Mouse (Mus musculus) embryonic facial prominence, embryonic 15.5 days (tissue): ENCODE measurements around the gene Prune2. TPM values are rescaled to one million over a fixed set of nuclear protein-coding genes. Genes with fewer than 3 reads are reported as not detected.
"Not testable (repeated sequence)": the region's sequence is repeated elsewhere in the genome, so short reads cannot be mapped to it uniquely, and the experiment has no call there.

ENCODE experiments used
- ATAC-seq: fragments of 200-750 bp; cut with Nextera tagmentation; 2 replicates; pipeline ENCODE4 v1.8.0; 2017; ENCODE audit warnings: low read depth, moderate TSS enrichment; ENCODE audit not compliant: insufficient number of reproducible peaks, low FRiP score, low TSS enrichment
- H3K27ac ChIP-seq: fragments of 300-500 bp; sonication (generic); replicated peaks from 2 replicates; pipeline ENCODE4 v1.5.1; 2015; ENCODE audit warnings: mild to moderate bottlenecking, inconsistent platforms
- H3K27me3 ChIP-seq: fragments of 300-500 bp; sonication (generic); 2 replicates; pipeline ENCODE4 v1.6.1; 2015; ENCODE audit warnings: inconsistent platforms
- H3K36me3 ChIP-seq: fragments of 300-500 bp; sonication (generic); 2 replicates; pipeline ENCODE4 v1.6.1; 2015; ENCODE audit warnings: mild to moderate bottlenecking, inconsistent platforms
- H3K4me1 ChIP-seq: fragments of 300-500 bp; sonication (generic); 2 replicates; pipeline ENCODE4 v1.6.1; 2015; ENCODE audit warnings: inconsistent platforms
- H3K4me2 ChIP-seq: fragments of 300-500 bp; sonication (generic); replicated peaks from 2 replicates; pipeline ENCODE4 v1.6.1; 2015; ENCODE audit warnings: mild to moderate bottlenecking, inconsistent platforms
- H3K4me3 ChIP-seq: fragments of 300-500 bp; sonication (generic); replicated peaks from 2 replicates; pipeline ENCODE4 v1.5.1; 2015; ENCODE audit warnings: mild to moderate bottlenecking, inconsistent platforms
- H3K9ac ChIP-seq: fragments of 300-500 bp; sonication (generic); 2 replicates; pipeline ENCODE4 v1.6.1; 2015; ENCODE audit warnings: inconsistent platforms
- H3K9me3 ChIP-seq: fragments of 300-500 bp; sonication (generic); replicated peaks from 2 replicates; pipeline ENCODE4 v1.6.1; 2016; ENCODE audit warnings: inconsistent platforms
- WGBS: fragments of 180-500 bp; shearing (Covaris S2); methylation state at CpG from one replicate; pipeline ENCODE4 v1.1.7; 2015; 5-methylcytosine and 5-hydroxymethylcytosine counted together
- polyA plus RNA-seq: library from polyadenylated mRNA; unstranded; fragments of >200 nt; fragmentation: Nextera tagmentation; extraction: Ambion mirVana; gene quantifications from 2 replicates; pipeline ENCODE4 v1.2.1, GENCODE M21; 2015

Prune2 gene
- polyA plus RNA-seq, 1 experiment from 2014 or later = 4.0 TPM

DNA sequence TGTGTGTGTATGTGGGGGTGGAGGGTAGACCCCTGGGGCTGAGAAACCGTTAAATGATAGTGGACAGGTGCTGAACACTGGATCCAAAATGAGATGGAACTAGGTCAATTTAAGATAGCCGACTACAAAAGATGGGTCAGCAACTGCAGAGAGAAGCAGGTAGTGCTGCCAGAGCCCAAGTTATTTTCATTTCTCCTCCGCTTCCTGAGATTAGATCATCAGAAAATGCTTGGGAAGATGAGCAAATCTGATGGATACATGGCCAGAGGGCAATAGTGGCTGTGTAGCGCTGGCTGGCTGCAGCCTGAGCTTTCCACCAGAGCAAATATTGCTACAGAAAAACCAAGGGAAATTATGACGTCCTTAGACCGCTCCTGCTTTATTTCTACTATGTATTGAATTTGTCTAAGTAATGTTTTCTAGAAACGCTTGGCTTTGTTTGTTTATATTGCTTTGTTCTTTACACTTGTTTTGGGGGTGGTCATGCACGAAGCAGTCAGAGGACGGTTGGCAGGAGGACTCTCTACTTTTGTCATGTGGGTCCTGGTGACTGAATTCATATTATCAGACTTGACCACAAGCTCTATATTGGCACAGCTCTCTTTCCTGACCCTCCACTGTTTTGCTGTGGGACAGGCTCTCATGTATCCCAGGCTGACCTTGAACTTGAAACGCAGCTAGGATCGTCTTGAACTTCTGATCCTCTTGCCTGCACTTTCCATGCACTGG, 198.2 kb downstream of the Prune2 start:
- no peak overlapping the region for H3K4me2 ChIP-seq
- ATAC-seq = no peak
- no peak overlapping the region for H3K9ac ChIP-seq
- no peaks in the 10 kb centered on the region for H3K9me3 ChIP-seq
- WGBS = 80% methylated on average over 11 of the region's 11 CpGs
- H3K27ac ChIP-seq = no peak overlapping the region
- no peaks in the 10 kb centered on the region for H3K27me3 ChIP-seq
- H3K4me3 ChIP-seq = no peak overlapping the region
- H3K36me3 ChIP-seq = no peaks in the 10 kb centered on the region
- H3K4me1 ChIP-seq = no peaks in the 10 kb centered on the region

DNA sequence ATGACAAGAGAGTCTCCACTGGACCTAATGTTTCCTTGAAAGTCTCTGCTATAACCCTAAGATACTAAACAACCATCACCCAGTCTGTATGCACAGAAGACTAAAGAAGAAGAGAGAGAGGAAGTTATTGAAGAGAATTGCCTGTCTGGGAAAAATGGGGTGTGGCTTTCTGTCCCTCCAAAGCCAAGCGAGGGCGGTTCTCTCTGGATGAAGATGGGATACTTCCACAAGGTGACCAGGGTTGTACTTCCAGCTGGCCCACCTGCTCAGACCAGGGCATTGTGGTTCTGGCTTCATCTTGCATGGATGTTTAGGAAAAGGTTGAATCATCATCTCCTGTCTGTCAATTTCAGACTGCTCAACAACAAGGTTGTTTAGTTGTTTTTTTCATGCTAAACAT, 199.3 kb downstream of the Prune2 start:
- H3K9ac ChIP-seq = no peak overlapping the region
- 89% methylated on average over 2 of the region's 2 CpGs for WGBS

DNA sequence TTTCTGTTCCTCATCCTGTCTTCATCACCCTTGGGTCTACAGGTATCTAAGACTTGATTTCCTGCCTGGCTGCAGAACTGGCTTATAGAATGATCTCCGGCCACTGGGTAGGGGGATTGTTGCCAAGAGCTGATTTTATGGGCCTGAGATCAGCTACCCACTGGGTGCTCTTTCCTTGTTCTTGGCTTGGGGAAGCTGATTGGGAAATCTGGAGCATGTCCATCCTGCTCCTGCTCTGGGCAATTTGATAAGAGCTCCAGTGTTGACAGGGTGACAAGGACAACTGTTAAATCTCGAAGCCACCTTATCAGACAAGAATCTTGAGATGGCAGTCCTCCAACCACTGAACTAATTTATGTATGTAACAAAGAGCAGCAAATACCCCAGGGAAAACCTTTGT, 203.8 kb downstream of the Prune2 start:
- Histone ChIP-seq H3K9ac (no peak overlapping the region), H3K4me2 (no peak overlapping the region), H3K36me3 (no peaks in the 10 kb centered on the region), H3K27me3 (no peaks in the 10 kb centered on the region), H3K9me3 (no peaks in the 10 kb centered on the region), H3K4me3 (no peak overlapping the region), H3K27ac (no peak overlapping the region), H3K4me1 (peaks cover 6% of the 10 kb centered on the region; the same call in 1 of the 2 replicates)
- whole genome bisulfite sequencing = 60% methylated on average over 2 of the region's 2 CpGs
- ATAC-seq = no peak

More for the DNA sequence above, 199.3 kb downstream of the Prune2 start:
- Histone ChIP-seq H3K27me3 (no peaks in the 10 kb centered on the region), H3K4me3 (no peak overlapping the region), H3K4me1 (no peaks in the 10 kb centered on the region), H3K4me2 (no peak overlapping the region), H3K36me3 (no peaks in the 10 kb centered on the region), H3K9me3 (no peaks in the 10 kb centered on the region), H3K27ac (no peak overlapping the region)
- no peak for ATAC-seq

DNA sequence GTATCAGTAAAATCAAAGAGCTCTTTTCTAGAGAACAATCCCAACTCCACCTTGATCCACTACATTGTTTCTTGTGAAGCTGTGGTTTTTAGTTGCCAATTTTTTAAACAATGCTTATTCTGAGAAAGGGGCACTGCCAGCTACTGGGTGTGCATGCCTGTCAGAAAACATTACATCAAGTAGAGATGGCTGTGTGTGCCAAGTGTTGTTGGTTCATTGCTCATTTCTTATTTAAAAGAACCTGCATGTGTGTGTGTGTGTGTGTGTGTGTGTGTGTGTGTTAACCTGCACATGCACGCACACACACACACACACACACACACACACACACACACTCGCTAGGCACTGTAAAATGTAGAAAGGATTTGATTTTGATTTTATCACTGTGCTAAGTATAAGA, 204.3 kb downstream of the Prune2 start:
- H3K9ac ChIP-seq = no peak overlapping the region
- no peaks in the 10 kb centered on the region for H3K36me3 ChIP-seq
- H3K4me3 ChIP-seq = no peak overlapping the region
- no peaks in the 10 kb centered on the region for H3K9me3 ChIP-seq
- no peak overlapping the region for H3K27ac ChIP-seq
- no peak for ATAC-seq
- 81% methylated on average over 2 of the region's 2 CpGs for WGBS
- no peaks in the 10 kb centered on the region for H3K27me3 ChIP-seq
- H3K4me1 ChIP-seq = peaks cover 6% of the 10 kb centered on the region; the same call in 1 of the 2 replicates
- H3K4me2 ChIP-seq = no peak overlapping the region

DNA sequence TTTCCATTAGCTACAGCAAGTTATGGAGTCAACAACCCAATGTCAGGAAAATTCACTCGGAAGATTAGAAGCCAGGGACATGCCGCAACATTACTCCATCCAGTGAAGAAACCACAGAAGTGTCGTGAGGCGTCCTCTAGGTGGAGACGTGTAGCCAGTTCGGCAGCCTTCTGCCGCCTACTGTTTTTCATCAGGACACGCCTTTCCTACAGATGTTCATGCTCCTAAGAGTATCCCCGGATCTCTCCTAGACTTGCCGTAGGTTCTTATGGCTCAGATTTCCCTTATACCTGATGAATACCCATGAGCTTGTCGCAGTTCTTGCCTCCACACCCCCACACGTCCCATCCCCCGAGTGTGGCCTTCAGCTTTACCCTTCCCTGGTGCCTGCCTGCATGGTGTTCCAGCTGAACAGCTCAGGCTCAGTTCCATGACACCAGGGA, 207.6 kb downstream of the Prune2 start:
- ATAC-seq = peak; percentile 81
- peak overlapping the region; percentile 40 for H3K4me2 ChIP-seq
- H3K9ac ChIP-seq = no peak overlapping the region
- no peak overlapping the region; the same call in 1 of the 2 replicates for H3K27ac ChIP-seq
- peaks cover 6% of the 10 kb centered on the region; the same call in 1 of the 2 replicates for H3K4me1 ChIP-seq
- WGBS = 5% methylated on average over 13 of the region's 13 CpGs
- no peaks in the 10 kb centered on the region for H3K9me3 ChIP-seq
- H3K27me3 ChIP-seq = no peaks in the 10 kb centered on the region
- peak overlapping the region; percentile 11; the same call in 1 of the 2 replicates for H3K4me3 ChIP-seq
- no peaks in the 10 kb centered on the region for H3K36me3 ChIP-seq

DNA sequence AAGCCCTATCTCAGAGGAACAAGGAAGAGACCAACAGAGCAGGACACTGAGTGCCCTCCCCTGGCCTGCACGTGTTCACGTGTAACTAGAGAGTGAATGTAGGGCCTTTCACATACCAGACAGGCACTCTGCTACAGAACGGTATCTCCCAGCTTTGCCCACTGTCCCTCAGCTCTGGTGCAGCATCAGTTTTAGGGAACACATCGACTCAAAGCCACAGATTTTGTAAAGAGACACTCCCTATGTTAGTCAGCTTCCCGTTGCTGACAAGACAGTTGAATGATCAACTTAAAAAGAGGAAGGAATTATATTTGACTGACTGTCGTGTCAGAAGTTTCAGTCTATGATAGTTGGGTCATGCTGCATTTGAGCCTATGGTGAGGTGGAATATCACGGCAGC, 210.4 kb downstream of the Prune2 start:
- Histone ChIP-seq H3K27me3 (no peaks in the 10 kb centered on the region), H3K4me2 (no peak overlapping the region), H3K27ac (no peak overlapping the region), H3K9ac (no peak overlapping the region), H3K4me1 (peaks cover 6% of the 10 kb centered on the region; the same call in 1 of the 2 replicates), H3K9me3 (no peaks in the 10 kb centered on the region), H3K4me3 (no peak overlapping the region), H3K36me3 (no peaks in the 10 kb centered on the region)
- no peak for ATAC-seq
- 84% methylated on average over 7 of the region's 7 CpGs for WGBS

DNA sequence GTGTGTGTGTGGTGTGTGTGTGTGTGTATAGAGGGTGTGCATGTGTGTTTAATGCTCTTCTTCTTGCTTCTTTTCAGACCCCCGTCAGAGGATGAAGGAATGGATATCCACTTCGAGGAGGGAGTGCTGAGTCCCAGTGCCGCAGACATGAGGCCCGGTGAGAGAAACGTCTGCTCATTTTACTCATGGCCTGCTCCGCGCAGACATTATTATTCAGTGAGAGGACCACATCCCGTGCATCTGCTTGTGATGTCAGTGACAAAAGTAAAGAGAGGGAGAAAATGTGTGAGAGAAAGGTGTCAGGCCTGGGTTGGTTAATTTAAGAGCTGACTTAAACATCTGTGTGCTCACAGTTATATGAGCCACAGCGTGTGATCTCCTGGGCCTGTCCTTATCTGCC, 212.3 kb downstream of the Prune2 start:
- Histone ChIP-seq H3K9ac (no peak overlapping the region), H3K36me3 (no peaks in the 10 kb centered on the region), H3K4me3 (no peak overlapping the region), H3K9me3 (no peaks in the 10 kb centered on the region), H3K4me1 (peaks cover 6% of the 10 kb centered on the region; the same call in 1 of the 2 replicates), H3K4me2 (no peak overlapping the region), H3K27me3 (no peaks in the 10 kb centered on the region), H3K27ac (no peak overlapping the region)
- 84% methylated on average over 9 of the region's 9 CpGs for WGBS
- no peak for ATAC-seq

DNA sequence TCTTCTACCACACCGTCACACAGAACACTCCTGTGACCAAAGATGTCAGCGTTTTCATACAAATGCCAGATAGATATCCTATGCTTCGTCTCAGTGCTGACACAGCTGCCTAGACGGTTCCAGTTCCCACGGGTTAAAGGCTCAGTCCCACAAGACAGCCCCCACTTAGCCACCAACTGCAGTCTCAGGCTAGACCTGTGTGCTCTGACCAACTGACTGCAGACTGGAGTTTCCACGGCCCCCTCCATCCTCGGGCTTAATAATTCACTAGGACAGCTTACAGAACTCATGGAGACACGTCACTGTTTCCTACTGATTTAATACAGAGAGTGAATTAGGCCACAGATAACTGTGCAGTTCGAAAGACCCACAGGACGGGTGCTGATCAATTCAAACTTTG, 213.8 kb downstream of the Prune2 start:
- no peak overlapping the region for H3K4me2 ChIP-seq
- H3K27ac ChIP-seq = no peak overlapping the region
- H3K27me3 ChIP-seq = no peaks in the 10 kb centered on the region
- no peaks in the 10 kb centered on the region for H3K9me3 ChIP-seq
- no peak overlapping the region for H3K4me3 ChIP-seq
- WGBS = 78% methylated on average over 10 of the region's 10 CpGs
- no peaks in the 10 kb centered on the region for H3K4me1 ChIP-seq
- no peaks in the 10 kb centered on the region for H3K36me3 ChIP-seq
- ATAC-seq = no peak
- H3K9ac ChIP-seq = no peak overlapping the region

DNA sequence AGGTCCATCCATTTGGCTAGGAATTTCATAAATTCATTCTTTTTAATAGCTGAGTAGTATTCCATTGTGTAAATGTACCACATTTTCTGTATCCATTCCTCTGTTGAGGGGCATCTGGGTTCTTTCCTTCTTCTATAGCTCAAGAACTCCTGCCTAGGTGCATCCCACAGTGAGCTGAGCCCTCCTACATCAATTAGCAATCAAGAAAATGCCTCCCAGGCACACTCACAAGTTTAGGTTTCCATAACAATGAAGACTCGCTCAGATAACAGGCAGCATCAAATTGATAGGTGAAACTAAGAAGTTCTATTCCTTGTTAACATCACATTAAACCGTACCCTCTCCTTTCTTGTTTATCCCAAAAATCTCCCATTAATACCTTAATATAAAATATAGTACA, 218.6 kb downstream of the Prune2 start:
- not testable (repeated sequence) for H3K4me2 ChIP-seq, H3K36me3 ChIP-seq, H3K4me3 ChIP-seq, H3K9me3 ChIP-seq, H3K27ac ChIP-seq, ATAC-seq, H3K9ac ChIP-seq, H3K4me1 ChIP-seq, H3K27me3 ChIP-seq
- WGBS = 86% methylated on average over 2 of the region's 2 CpGs

DNA sequence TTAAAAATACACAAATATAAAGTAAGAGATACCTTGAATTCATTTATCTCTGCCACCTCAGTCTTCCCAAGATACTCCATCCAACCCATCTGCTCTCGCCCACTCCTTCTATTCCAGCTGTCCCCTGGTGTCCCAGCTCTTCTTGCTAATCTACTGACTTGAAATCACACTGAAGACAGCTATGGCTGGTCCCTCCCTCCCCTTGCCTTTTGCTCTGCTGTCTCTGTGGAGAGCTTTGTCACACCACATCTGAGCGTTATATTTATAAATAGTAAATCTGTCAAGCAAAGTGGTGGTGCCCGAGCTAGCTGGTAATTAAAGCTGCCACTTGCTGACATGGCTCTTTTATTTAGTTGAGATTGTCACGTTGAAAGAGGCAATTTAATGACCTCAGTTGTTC, 224.6 kb downstream of the Prune2 start:
- WGBS = 56% methylated on average over 4 of the region's 4 CpGs
- Histone ChIP-seq H3K4me2 (no peak overlapping the region), H3K4me1 (no peaks in the 10 kb centered on the region), H3K9me3 (no peaks in the 10 kb centered on the region), H3K9ac (no peak overlapping the region), H3K27me3 (no peaks in the 10 kb centered on the region), H3K27ac (no peak overlapping the region), H3K4me3 (no peak overlapping the region), H3K36me3 (no peaks in the 10 kb centered on the region)
- no peak for ATAC-seq

DNA sequence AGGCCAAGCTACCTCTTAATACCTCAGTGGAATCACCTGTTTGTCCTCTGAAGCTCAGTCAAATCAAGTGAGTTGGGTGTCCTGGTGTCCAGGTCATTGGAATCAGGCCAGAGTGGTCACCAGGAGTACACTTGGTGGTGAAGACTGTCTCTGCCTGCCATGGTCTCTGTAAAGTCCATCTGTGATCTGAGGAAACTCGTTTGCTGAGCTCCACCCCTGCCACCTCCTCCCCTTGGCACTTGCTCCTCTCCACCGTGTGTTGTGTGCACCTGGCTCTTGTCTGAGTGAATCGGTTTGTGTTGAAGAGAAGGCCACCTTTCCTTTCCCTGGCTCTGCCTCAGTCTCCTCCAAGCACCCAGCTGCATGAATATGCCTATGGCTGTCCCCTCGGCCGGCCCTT, 238.8 kb downstream of the Prune2 start:
- H3K4me3 ChIP-seq = no peak overlapping the region
- WGBS = 82% methylated on average over 5 of the region's 5 CpGs
- no peaks in the 10 kb centered on the region for H3K9me3 ChIP-seq
- H3K9ac ChIP-seq = no peak overlapping the region
- H3K4me1 ChIP-seq = no peaks in the 10 kb centered on the region
- no peak for ATAC-seq
- H3K36me3 ChIP-seq = no peaks in the 10 kb centered on the region
- no peaks in the 10 kb centered on the region for H3K27me3 ChIP-seq
- no peak overlapping the region for H3K27ac ChIP-seq
- H3K4me2 ChIP-seq = no peak overlapping the region

DNA sequence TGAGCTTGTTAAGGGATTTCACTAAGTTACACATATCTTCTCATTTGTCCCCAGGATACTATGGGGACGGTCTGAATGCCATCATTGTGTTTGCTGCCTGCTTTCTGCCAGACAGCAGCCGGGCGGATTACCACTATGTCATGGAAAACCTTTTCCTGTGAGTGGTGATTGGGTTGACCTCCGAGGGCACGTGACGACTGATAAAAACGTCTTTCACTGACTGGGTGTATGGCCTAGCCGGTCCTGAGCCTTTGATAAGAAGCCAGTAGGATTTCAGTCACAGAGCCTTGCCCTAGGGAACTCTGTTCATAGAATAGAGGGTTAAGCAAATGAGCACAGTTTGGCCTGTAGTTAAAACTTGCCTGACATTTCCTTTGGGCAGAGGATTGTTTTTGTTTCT, 243.1 kb downstream of the Prune2 start:
- H3K9me3 ChIP-seq = no peaks in the 10 kb centered on the region
- no peak for ATAC-seq
- H3K9ac ChIP-seq = no peak overlapping the region
- H3K4me1 ChIP-seq = no peaks in the 10 kb centered on the region
- no peak overlapping the region for H3K27ac ChIP-seq
- no peaks in the 10 kb centered on the region for H3K27me3 ChIP-seq
- no peaks in the 10 kb centered on the region for H3K36me3 ChIP-seq
- H3K4me3 ChIP-seq = no peak overlapping the region
- WGBS = 27% methylated on average over 8 of the region's 8 CpGs
- H3K4me2 ChIP-seq = no peak overlapping the region
